Mouse (Mus musculus) ES-Bruce4 (cell line): ENCODE data around the gene B4galnt1.

Experiments used
- CTCF ChIP-seq: IDR thresholded peaks from one replicate; pipeline ENCODE4 v1.8.1; 2011; ENCODE audit warnings: low read depth, low read length
- EP300 ChIP-seq: IDR thresholded peaks from 2 replicates; pipeline ENCODE4 v1.6.1; 2011; ENCODE audit warnings: low read depth, low read length; ENCODE audit not compliant: insufficient read depth
- POLR2A ChIP-seq: IDR thresholded peaks from one replicate; pipeline ENCODE4 v1.8.1; 2011; ENCODE audit warnings: low read length; ENCODE audit not compliant: insufficient read depth

- TF ChIP-seq CTCF (no peak), EP300 (no peak), POLR2A (no peak)
These were observed 46.6 kb upstream of the B4galnt1 start for GRCm38 (mm10) chr10:127118470-127118869.
